Mouse (Mus musculus) CD4-positive helper T cell, adult 2 months (primary cell): ENCODE measurements around the gene Usf2.
A peak's percentile ranks its signal among the peaks of the same experiment; 100 is the strongest.

Experiments
- DNase-seq: peaks from one replicate; pipeline ENCODE4 v3.0.0-alpha.2; 2012; ENCODE audit warnings: low read depth, missing footprints, low spot score

Gene Usf2

GRCm38 (mm10) chr7:30956756-30957366 lies at the start of gene Usf2:
Gene Usf2 (minus strand): TSS chr7:30956803.
- peak; percentile 89 for DNase-seq

DNA sequence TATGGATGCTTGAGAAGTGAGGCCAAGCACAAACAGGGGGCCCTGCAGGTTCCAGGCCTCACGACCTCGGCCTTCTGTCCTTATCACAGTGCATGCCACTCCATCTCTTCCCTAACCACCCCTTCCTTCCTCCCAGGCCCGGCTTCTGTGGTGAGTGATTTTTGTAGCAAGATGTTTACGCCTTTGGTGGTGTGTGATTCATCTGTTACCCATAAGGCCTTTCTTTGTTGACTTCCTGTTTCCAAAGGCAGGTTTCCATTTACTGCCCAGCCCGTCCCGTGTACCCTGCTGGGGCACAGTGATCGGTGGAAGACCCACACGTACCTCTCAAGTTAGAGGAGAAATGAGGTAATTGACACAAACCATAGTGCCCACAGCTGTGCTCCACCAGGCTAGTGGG lies 46.0 kb upstream of the Usf2 start:
- DNase-seq = peak; percentile 88

GRCm38 (mm10) chr7:31000505-31001020 lies 44.0 kb upstream of the Usf2 start:
- peak; percentile 74 for DNase-seq

DNA sequence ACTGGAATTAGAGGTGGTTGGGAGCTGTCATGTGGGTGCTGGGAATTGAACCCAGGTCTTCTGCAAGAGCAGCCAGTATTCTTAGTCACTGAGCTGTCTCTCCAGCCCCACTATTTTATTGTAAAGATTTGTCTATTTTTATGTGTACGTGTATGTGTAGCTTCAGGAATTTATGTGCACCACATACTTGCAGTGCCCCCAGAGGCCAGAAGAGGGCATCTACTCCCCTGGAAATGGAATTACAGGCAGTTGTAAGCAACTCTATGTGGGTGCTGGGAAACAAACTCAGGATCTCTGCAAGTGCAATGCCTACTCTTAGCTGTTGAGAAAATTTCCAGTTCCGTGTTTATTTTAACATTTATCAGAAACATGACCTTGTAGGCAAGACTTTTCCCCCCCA lies 39.9 kb upstream of the Usf2 start:
- no peak for DNase-seq

GRCm38 (mm10) chr7:30993986-30994385 lies 37.4 kb upstream of the Usf2 start:
- DNase-seq = no peak

DNA sequence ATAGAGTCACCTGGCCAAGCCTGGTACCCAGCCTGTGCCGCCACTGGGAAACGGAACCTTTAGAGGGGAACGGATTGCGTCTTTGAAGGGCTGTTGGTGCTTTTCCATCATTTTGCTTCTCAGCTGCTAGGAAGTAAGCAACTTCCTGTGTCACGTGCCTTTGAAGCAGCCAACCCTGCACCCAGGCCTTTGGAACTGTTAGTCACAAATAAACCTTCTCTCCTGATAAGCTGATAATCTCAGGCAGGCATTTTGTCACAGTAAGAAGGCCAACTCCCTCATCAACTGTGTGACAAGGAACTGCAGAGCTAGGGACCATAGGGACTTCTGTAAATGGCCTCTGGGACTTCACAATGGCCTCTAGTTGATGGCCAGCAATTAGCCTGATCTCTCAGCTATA lies 35.5 kb upstream of the Usf2 start:
- DNase-seq = no peak

DNA sequence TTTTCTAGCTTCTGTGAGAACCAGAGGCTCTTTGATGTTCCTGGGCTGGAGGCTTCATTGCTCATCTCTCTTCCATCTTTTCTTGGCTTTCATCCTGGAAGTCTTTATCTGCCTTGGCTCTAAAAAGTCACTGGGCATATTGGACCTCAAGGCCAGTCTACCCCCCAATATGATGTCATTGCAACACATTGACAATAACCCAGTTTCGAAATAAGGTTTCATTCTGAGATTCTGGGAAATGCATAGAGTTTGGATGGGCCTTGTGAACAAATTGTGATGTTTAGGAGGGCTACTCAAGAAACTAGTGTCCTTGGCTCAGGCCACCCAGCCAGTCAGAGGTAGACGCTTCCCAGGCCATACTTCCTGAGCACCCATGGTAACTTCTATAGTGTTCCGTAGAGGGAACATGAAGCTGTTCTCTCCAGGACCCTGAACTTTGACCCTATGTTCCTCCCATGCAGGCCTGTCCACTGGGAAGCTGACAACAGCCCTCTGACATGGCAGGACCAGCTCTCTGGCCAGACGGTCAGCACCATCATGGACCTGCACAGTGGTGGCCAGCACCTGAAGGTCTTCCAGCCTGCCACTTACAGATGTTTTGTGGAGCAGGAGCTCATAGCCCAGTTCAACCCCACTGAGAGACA lies 32.0 kb upstream of the Usf2 start:
- DNase-seq = no peak

DNA sequence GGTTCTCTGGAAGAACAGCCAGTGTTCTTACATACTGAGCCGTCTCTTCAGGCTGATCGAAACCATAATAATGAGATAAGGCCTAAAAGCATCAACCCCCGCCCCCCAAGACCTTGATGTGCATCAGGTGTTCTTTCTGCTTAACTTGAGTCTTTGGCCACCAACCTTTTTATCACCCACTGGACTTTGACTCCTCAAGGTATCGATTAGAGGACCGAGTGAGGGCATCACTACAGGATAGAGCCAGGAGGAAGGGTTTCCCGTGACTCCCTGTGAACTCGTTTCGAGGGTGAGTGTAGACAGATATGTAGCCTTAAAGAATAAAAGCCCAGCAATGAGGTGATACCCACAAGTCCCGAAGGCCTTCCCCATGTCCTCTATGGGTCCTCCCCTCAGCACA lies 28.8 kb upstream of the Usf2 start:
- DNase-seq = no peak

DNA sequence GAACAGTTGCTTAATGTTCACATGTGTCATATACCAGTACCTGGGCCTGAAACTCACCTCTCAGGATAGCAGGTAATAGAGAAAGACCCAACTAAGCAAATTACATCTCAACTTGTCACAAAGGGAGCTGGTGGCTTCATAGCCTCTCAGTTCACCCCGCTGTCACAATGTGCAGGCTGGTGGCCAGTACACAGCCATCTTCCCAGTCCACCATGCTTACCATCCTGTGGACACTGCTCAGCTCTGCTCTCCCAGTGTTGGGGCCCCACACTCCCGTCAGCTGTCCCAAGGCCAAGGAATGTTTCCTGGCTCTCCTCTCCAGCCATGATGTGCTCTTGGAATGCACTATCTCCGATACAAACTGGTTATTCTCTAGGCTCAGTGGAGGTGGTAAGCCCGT lies 25.1 kb upstream of the Usf2 start:
- DNase-seq = no peak

GRCm38 (mm10) chr7:30973501-30974289 lies 17.1 kb upstream of the Usf2 start, which contains the start of gene Fam187b:
Gene Fam187b (plus strand): TSS chr7:30973790.
- DNase-seq = peak; percentile 88

- no peak for DNase-seq
Observed at GRCm38 (mm10) chr7:30973251-30973500, 16.6 kb upstream of the Usf2 start, which contains the start of gene Lsr. Gene Lsr (minus strand): TSS chr7:30973464.

GRCm38 (mm10) chr7:30972426-30973250 lies 16.0 kb upstream of the Usf2 start:
- peak; percentile 12 for DNase-seq

GRCm38 (mm10) chr7:30971901-30972300 lies 15.3 kb upstream of the Usf2 start:
- no peak for DNase-seq

GRCm38 (mm10) chr7:30969174-30969573 lies 12.6 kb upstream of the Usf2 start:
- DNase-seq = no peak

DNA sequence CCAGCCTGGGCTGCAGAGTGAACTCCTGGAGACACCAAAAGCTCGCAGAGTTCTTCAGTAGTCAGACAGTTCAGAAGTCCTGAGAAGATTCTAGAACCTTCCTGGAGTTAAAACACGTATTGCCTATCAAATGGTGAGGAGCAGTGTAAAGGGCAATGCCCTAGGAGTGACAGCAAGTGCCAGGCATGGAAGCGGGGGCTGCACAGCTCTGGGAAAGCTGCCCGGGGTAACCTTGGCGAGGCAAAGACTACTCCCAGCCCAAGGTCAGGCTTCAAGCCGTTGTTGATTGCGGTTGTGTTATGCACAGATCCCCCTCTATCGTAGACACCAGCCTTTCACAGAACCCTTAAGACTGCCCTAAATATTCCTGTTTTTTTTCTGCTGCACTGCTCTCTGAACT lies 12.0 kb upstream of the Usf2 start:
- DNase-seq = no peak

GRCm38 (mm10) chr7:30966657-30967056 lies 10.1 kb upstream of the Usf2 start:
- no peak for DNase-seq

GRCm38 (mm10) chr7:30965677-30966076 lies 9.1 kb upstream of the Usf2 start:
- no peak for DNase-seq

GRCm38 (mm10) chr7:30964366-30964765 lies 7.8 kb upstream of the Usf2 start:
- no peak for DNase-seq

GRCm38 (mm10) chr7:30962862-30963261 lies 6.3 kb upstream of the Usf2 start:
- DNase-seq = no peak

- DNase-seq = no peak
Observed at GRCm38 (mm10) chr7:30959786-30960349, 3.3 kb upstream of the Usf2 start.

- no peak for DNase-seq
Observed at GRCm38 (mm10) chr7:30958866-30959487, 2.4 kb upstream of the Usf2 start.
